Mouse (Mus musculus) Muller cell, postnatal 12 days (primary cell): ENCODE data around the gene Arhgap23.

Experiments used
- DNase-seq: peaks from one replicate; pipeline ENCODE4 v3.0.0-alpha.2; 2015; ENCODE audit errors: inconsistent ontology term

The Arhgap23 gene

GRCm38 (mm10) chr11:97406094-97406951, 9.0 kb upstream of the Arhgap23 start:
- DNase-seq = no peak

- DNase-seq = no peak
Observed at GRCm38 (mm10) chr11:97407456-97407855, 7.9 kb upstream of the Arhgap23 start.

- peak; percentile 71 for DNase-seq
Observed at GRCm38 (mm10) chr11:97408171-97408570, 7.2 kb upstream of the Arhgap23 start.

- DNase-seq = no peak
Observed at GRCm38 (mm10) chr11:97410958-97411357, 4.4 kb upstream of the Arhgap23 start.

- DNase-seq = no peak
Observed at GRCm38 (mm10) chr11:97412117-97412516, 3.2 kb upstream of the Arhgap23 start.

- DNase-seq = no peak
Observed at GRCm38 (mm10) chr11:97412808-97413347, 2.5 kb upstream of the Arhgap23 start.

GRCm38 (mm10) chr11:97415712-97416636, 641 bp downstream of the Arhgap23 start:
- DNase-seq = peak; percentile 82

- no peak for DNase-seq
Observed at GRCm38 (mm10) chr11:97416637-97417035, 1.3 kb downstream of the Arhgap23 start.

- no peak for DNase-seq
Observed at GRCm38 (mm10) chr11:97418834-97419539, 3.7 kb downstream of the Arhgap23 start.

GRCm38 (mm10) chr11:97419540-97419900, 4.2 kb downstream of the Arhgap23 start:
- DNase-seq = peak; percentile 94

GRCm38 (mm10) chr11:97422507-97422906, 7.2 kb downstream of the Arhgap23 start:
- DNase-seq = peak; percentile 91

GRCm38 (mm10) chr11:97424092-97424692, 8.9 kb downstream of the Arhgap23 start:
- peak; percentile 78 for DNase-seq

- DNase-seq = no peak
Observed at GRCm38 (mm10) chr11:97424802-97425201, 9.5 kb downstream of the Arhgap23 start.

GRCm38 (mm10) chr11:97427794-97428725, 12.7 kb downstream of the Arhgap23 start:
- peak; percentile 96 for DNase-seq

- DNase-seq = no peak
Observed at GRCm38 (mm10) chr11:97428726-97429077, 13.4 kb downstream of the Arhgap23 start.

GRCm38 (mm10) chr11:97429615-97430014, 14.3 kb downstream of the Arhgap23 start:
- no peak for DNase-seq

GRCm38 (mm10) chr11:97432015-97432414, 16.7 kb downstream of the Arhgap23 start:
- no peak for DNase-seq

- DNase-seq = no peak
Observed at GRCm38 (mm10) chr11:97432983-97433539, 17.7 kb downstream of the Arhgap23 start.

- DNase-seq = no peak
Observed at GRCm38 (mm10) chr11:97434121-97434520, 18.8 kb downstream of the Arhgap23 start.
